Mouse (Mus musculus) E14TG2a.4 (cell line): ENCODE results near the gene Gm826.

Experiments used
- CTCF ChIP-seq: conservative IDR thresholded peaks from 2 replicates; pipeline ENCODE4 v1.5.1; 2014; ENCODE audit warnings: low read length
- NANOG ChIP-seq: IDR thresholded peaks from 2 replicates; pipeline ENCODE4 v1.6.1; 2014; ENCODE audit warnings: borderline replicate concordance, low read length, mixed read lengths
- POU5F1 ChIP-seq: IDR thresholded peaks from 2 replicates; pipeline ENCODE4 v1.6.1; 2014; ENCODE audit warnings: low read length, borderline replicate concordance

- TF ChIP-seq CTCF (no peak), POU5F1 (no peak), NANOG (no peak)
These were observed 72.4 kb downstream of the Gm826 start for GRCm38 (mm10) chr2:160261538-160261937.
